In genomic region chr13:42906990-42907389, GRCm38 (mm10) we compare ENCODE assay signal across 18 mouse cellular contexts.
A peak's percentile ranks its signal among the peaks of the same experiment; 100 is the strongest.
DNase-seq lines count a peak whose midpoint lies in the region; ATAC-seq lines count a peak whose summit lies in the region.
"Had no signal": no experiment of that assay in that cellular context is flagged by ENCODE, and none has a peak within 500 bp of the region (broad histone marks: within the 10 kb centered on the region; RNA-seq: fewer than 3 reads in every experiment).

No protein-coding gene starts in this region.

- DNase-seq in frontal cortex, postnatal 25 days (ENCODE audit: low spot score in 2 of 2), result no peak
- peak; percentile 57 for DNase-seq in 3134 (ENCODE audit: extremely low read depth, insufficient read length, low spot score)
- DNase-seq in adrenal gland, postnatal 25 days, result peak; percentile 38
- DNase-seq in hindbrain, embryonic 11.5 days (ENCODE audit: low spot score), result no peak
- DNase-seq in layer of hippocampus, adult 18-20 months (ENCODE audit: low spot score in 2 of 2), result no peak
- DNase-seq: cerebellum, postnatal 10 days; left cerebral cortex, postnatal 4 days; liver; thymus, postnatal 36 days had no signal

- no peak overlapping the region for H3K4me2 ChIP-seq in heart, embryonic 14.5 days (ENCODE audit: low read length)
- no peak overlapping the region for H3K4me2 ChIP-seq in heart, embryonic 11.5 days
- no peak overlapping the region for H3K4me2 ChIP-seq in hindbrain, embryonic 11.5 days (replicated peaks; ENCODE audit: low read depth, low read length)
- H3K4me2 ChIP-seq: embryonic facial prominence, embryonic 13.5 days; forebrain, embryonic 15.5 days; midbrain, embryonic 12.5 days had no signal

- H3K36me3 ChIP-seq in heart, embryonic 14.5 days (ENCODE audit: control insufficient read depth, insufficient read depth, low read length), result no peaks in the 10 kb centered on the region
- H3K36me3 ChIP-seq in heart, embryonic 11.5 days (ENCODE audit: control insufficient read depth, insufficient read depth, low read length), result no peaks in the 10 kb centered on the region
- H3K36me3 ChIP-seq in hindbrain, embryonic 11.5 days (ENCODE audit: control insufficient read depth, insufficient read depth, low read length), result no peaks in the 10 kb centered on the region
- H3K36me3 ChIP-seq: embryonic facial prominence, embryonic 13.5 days; forebrain, embryonic 15.5 days; midbrain, embryonic 12.5 days had no signal

- H3K27me3 ChIP-seq in heart, embryonic 14.5 days (ENCODE audit: control insufficient read depth, insufficient read depth, low read length), result no peaks in the 10 kb centered on the region
- H3K27me3 ChIP-seq in heart, embryonic 11.5 days (ENCODE audit: control insufficient read depth, insufficient read depth, low read length), result no peaks in the 10 kb centered on the region
- no peaks in the 10 kb centered on the region for H3K27me3 ChIP-seq in hindbrain, embryonic 11.5 days (ENCODE audit: control insufficient read depth, insufficient read depth, low read length)
- H3K27me3 ChIP-seq: forebrain, embryonic 15.5 days; midbrain, embryonic 12.5 days had no signal

- no peak overlapping the region for H3K4me3 ChIP-seq in heart, embryonic 14.5 days (ENCODE audit: control insufficient read depth in 1 of 2, insufficient read depth in 1 of 2, low read depth in 1 of 2, low read length in 2 of 2)
- H3K4me3 ChIP-seq in heart, embryonic 11.5 days (ENCODE audit: low read depth, low read length), result no peak overlapping the region
- no peak overlapping the region for H3K4me3 ChIP-seq in hindbrain, embryonic 11.5 days (ENCODE audit: low read depth, low read length)
- H3K4me3 ChIP-seq: embryonic facial prominence, embryonic 13.5 days; forebrain, embryonic 15.5 days; midbrain, embryonic 12.5 days had no signal

- peak overlapping the region; percentile 52 to 53 for H3K27ac ChIP-seq in heart, embryonic 14.5 days (replicated peaks in 1 of 2; ENCODE audit: control insufficient read depth in 1 of 2, insufficient read depth in 1 of 2, low read depth in 2 of 2, low read length in 2 of 2)
- H3K27ac ChIP-seq in heart, embryonic 11.5 days (ENCODE audit: low read depth, low read length), result no peak overlapping the region
- no peak overlapping the region for H3K27ac ChIP-seq in hindbrain, embryonic 11.5 days (ENCODE audit: low read depth, low read length)
- H3K27ac ChIP-seq: embryonic facial prominence, embryonic 13.5 days; forebrain, embryonic 15.5 days; hindbrain, postnatal 0 days; midbrain, embryonic 12.5 days had no signal

- H3K4me1 ChIP-seq in heart, embryonic 14.5 days (ENCODE audit: control insufficient read depth in 2 of 2, insufficient read depth in 2 of 2, low read length in 2 of 2), result peaks cover 8 to 12% of the 10 kb centered on the region in 2 experiments
- H3K4me1 ChIP-seq in heart, embryonic 11.5 days (ENCODE audit: control insufficient read depth, insufficient read depth, low read length), result peaks cover 7% of the 10 kb centered on the region
- no peaks in the 10 kb centered on the region for H3K4me1 ChIP-seq in hindbrain, embryonic 11.5 days (replicated peaks; ENCODE audit: control insufficient read depth, insufficient read depth, low read length)
- H3K4me1 ChIP-seq: embryonic facial prominence, embryonic 13.5 days; midbrain, embryonic 12.5 days had no signal

- no peaks in the 10 kb centered on the region for H3K9me3 ChIP-seq in heart, embryonic 14.5 days (ENCODE audit: control insufficient read depth, low read length)
- no peaks in the 10 kb centered on the region for H3K9me3 ChIP-seq in heart, embryonic 11.5 days (replicated peaks; ENCODE audit: control insufficient read depth, low read length)
- H3K9me3 ChIP-seq in hindbrain, embryonic 11.5 days (ENCODE audit: control insufficient read depth, low read length), result no peaks in the 10 kb centered on the region
- H3K9me3 ChIP-seq: embryonic facial prominence, embryonic 13.5 days; forebrain, embryonic 15.5 days; midbrain, embryonic 12.5 days had no signal

- H3K9ac ChIP-seq in heart, embryonic 14.5 days (ENCODE audit: low read length), result no peak overlapping the region
- no peak overlapping the region for H3K9ac ChIP-seq in heart, embryonic 11.5 days (ENCODE audit: low read depth, low read length)
- H3K9ac ChIP-seq in hindbrain, embryonic 11.5 days (ENCODE audit: low read depth, low read length), result no peak overlapping the region
- H3K9ac ChIP-seq: embryonic facial prominence, embryonic 13.5 days; forebrain, embryonic 15.5 days; midbrain, embryonic 12.5 days had no signal

- WGBS in heart, embryonic 14.5 days, result 66% methylated on average over 12 of the region's 12 CpGs
- WGBS in heart, embryonic 11.5 days (ENCODE audit: insufficient replicate concordance), result 74% methylated on average over 12 of the region's 12 CpGs
- 85% methylated on average over 12 of the region's 12 CpGs for WGBS in hindbrain, embryonic 11.5 days

- peak; percentile 53 for ATAC-seq in frontal cortex, adult (ENCODE audit: low TSS enrichment)
- no peak for ATAC-seq in heart, embryonic 14.5 days (ENCODE audit: insufficient number of reproducible peaks, insufficient read depth, low FRiP score, low read depth)
- no peak for ATAC-seq in heart, embryonic 11.5 days (replicated peaks; ENCODE audit: insufficient number of reproducible peaks, low FRiP score, low TSS enrichment)
- ATAC-seq in hindbrain, embryonic 11.5 days (ENCODE audit: low FRiP score), result no peak
- ATAC-seq: forebrain, embryonic 15.5 days; hindbrain, postnatal 0 days; intestine, postnatal 0 days; lung, postnatal 0 days had no signal

Comparison
In these comparisons a context has a peak if more than half of its experiments do, and no peak if none do; other contexts are left out.
1. H3K27ac ChIP-seq: peak in heart, embryonic 14.5 days (2 of 2); none in heart, embryonic 11.5 days (single experiment) and hindbrain, embryonic 11.5 days (single experiment).
2. DNase-seq: peak in 3134 (single experiment) and adrenal gland, postnatal 25 days (single experiment); none in frontal cortex, postnatal 25 days (0 of 2), hindbrain, embryonic 11.5 days (single experiment) and layer of hippocampus, adult 18-20 months (0 of 2).